Mouse (Mus musculus): ENCODE measurements at regions not wholly inside any gene's neighbourhood (a gene's known extent, or its start where the extent isn't known, plus 50 kb on each side); places are given as distances from the start of the nearest gene placed in this dataset.
A peak's percentile ranks its signal among the peaks of the same experiment; 100 is the strongest.

- DNase-seq (ENCODE audit: low spot score in 2 of 2), result no peak
Measured at GRCm38 (mm10) chr7:128834894-128835293, 90.2 kb downstream of the Sec23ip start.

GRCm38 (mm10) chr7:128836435-128836834 lies 91.7 kb downstream of the Sec23ip start:
- no peak for DNase-seq (ENCODE audit: low spot score in 2 of 2)

- DNase-seq (ENCODE audit: low spot score in 2 of 2), result no peak
Measured at GRCm38 (mm10) chr7:128842561-128842960, 97.8 kb downstream of the Sec23ip start.

- DNase-seq (ENCODE audit: low spot score in 2 of 2), result no peak
Measured at GRCm38 (mm10) chr7:128843576-128843975, 98.8 kb downstream of the Sec23ip start.

- no peak for DNase-seq (ENCODE audit: low spot score in 2 of 2)
Measured at GRCm38 (mm10) chr7:128849261-128849660, 104.5 kb downstream of the Sec23ip start.

- DNase-seq (ENCODE audit: low spot score in 2 of 2), result no peak
Measured at GRCm38 (mm10) chr7:128854193-128854592, 109.5 kb downstream of the Sec23ip start.

GRCm38 (mm10) chr7:128854690-128855343 lies 110.1 kb downstream of the Sec23ip start:
- DNase-seq (ENCODE audit: low spot score in 2 of 2), result no peak

GRCm38 (mm10) chr7:128860141-128860540 lies 115.4 kb downstream of the Sec23ip start:
- peak; percentile 80 to 87 for DNase-seq (ENCODE audit: low spot score in 2 of 2)

- DNase-seq (ENCODE audit: low spot score in 2 of 2), result peak; percentile 8 to 11
Measured at GRCm38 (mm10) chr7:128860709-128861108, 116.0 kb downstream of the Sec23ip start.

- DNase-seq (ENCODE audit: low spot score in 2 of 2), result no peak
Measured at GRCm38 (mm10) chr7:128861376-128861775, 116.6 kb downstream of the Sec23ip start.

- no peak for DNase-seq (ENCODE audit: low spot score in 2 of 2)
Measured at GRCm38 (mm10) chr7:128868799-128869198, 124.1 kb downstream of the Sec23ip start.

- no peak for DNase-seq (ENCODE audit: low spot score in 2 of 2)
Measured at GRCm38 (mm10) chr7:128884015-128884414, 139.3 kb downstream of the Sec23ip start.

GRCm38 (mm10) chr7:128885551-128885950 lies 140.8 kb downstream of the Sec23ip start:
- no peak for DNase-seq (ENCODE audit: low spot score in 2 of 2)

- no peak for DNase-seq (ENCODE audit: low spot score in 2 of 2)
Measured at GRCm38 (mm10) chr7:128910134-128910533, 165.4 kb downstream of the Sec23ip start.

GRCm38 (mm10) chr7:128937976-128938730 lies 193.4 kb downstream of the Sec23ip start:
- DNase-seq (ENCODE audit: low spot score in 2 of 2), result no peak

- no peak for DNase-seq (ENCODE audit: low spot score in 2 of 2)
Measured at GRCm38 (mm10) chr7:128960575-128960974, 215.8 kb downstream of the Sec23ip start.

- DNase-seq (ENCODE audit: low spot score in 2 of 2), result no peak
Measured at GRCm38 (mm10) chr7:128979904-128980303, 235.2 kb downstream of the Sec23ip start.

GRCm38 (mm10) chr7:128980827-128981226 lies 236.1 kb downstream of the Sec23ip start:
- DNase-seq (ENCODE audit: low spot score in 2 of 2), result peak in 1 of 2 experiments; percentile 5

- no peak for DNase-seq (ENCODE audit: low spot score in 2 of 2)
Measured at GRCm38 (mm10) chr7:128998759-128999158, 254.0 kb downstream of the Sec23ip start.

- no peak for DNase-seq (ENCODE audit: low spot score in 2 of 2)
Measured at GRCm38 (mm10) chr7:129002419-129002818, 254.4 kb upstream of the Plpp4 start.

- DNase-seq (ENCODE audit: low spot score in 2 of 2), result no peak
Measured at GRCm38 (mm10) chr7:129003150-129003549, 253.7 kb upstream of the Plpp4 start.

GRCm38 (mm10) chr7:129016353-129016752 lies 240.5 kb upstream of the Plpp4 start:
- DNase-seq (ENCODE audit: low spot score in 2 of 2), result no peak

- no peak for DNase-seq (ENCODE audit: low spot score in 2 of 2)
Measured at GRCm38 (mm10) chr7:129027116-129027515, 229.7 kb upstream of the Plpp4 start.

Measured in right cerebral cortex, adult 2 months (tissue).